Mouse (Mus musculus): ENCODE results near the gene Snapc5. TPM values are rescaled to one million over a fixed set of nuclear protein-coding genes. Genes with fewer than 3 reads are reported as not detected.

Gene Snapc5
- polyA plus RNA-seq (2014; fragmentation: Illumina TruSeq; extraction: RNeasy Lipid Tissue Mini Kit (QIAGEN cat#74804); ENCODE audit: low read depth, low replicate concordance), result 35.8 TPM

GRCm38 (mm10) chr9:64178974-64179646 is at the start of gene Snapc5:
Gene Snapc5, plus strand, starts transcription at chr9:64179274.

GRCm38 (mm10) chr9:64172816-64173665 is 6.0 kb upstream of the Snapc5 start, which contains the start of the genes Zwilch and Rpl4:
Gene Zwilch, minus strand, starts transcription at chr9:64173104.
Gene Rpl4, plus strand, starts transcription at chr9:64173375.

Other genes starting within 250 kb of the Snapc5 start
- 8.6 TPM for gene Smad6, start 157.2 kb upstream of the Snapc5 start, polyA plus RNA-seq (2014; fragmentation: Illumina TruSeq; extraction: RNeasy Lipid Tissue Mini Kit (QIAGEN cat#74804); ENCODE audit: low read depth, low replicate concordance)
- not detected for gene Lctl, start 62.1 kb upstream of the Snapc5 start, polyA plus RNA-seq (2014; fragmentation: Illumina TruSeq; extraction: RNeasy Lipid Tissue Mini Kit (QIAGEN cat#74804); ENCODE audit: low read depth, low replicate concordance)
- 0.55 TPM for gene Zwilch, start 6.2 kb upstream of the Snapc5 start, polyA plus RNA-seq (2014; fragmentation: Illumina TruSeq; extraction: RNeasy Lipid Tissue Mini Kit (QIAGEN cat#74804); ENCODE audit: low read depth, low replicate concordance)
- 652 TPM for gene Rpl4, start 5.9 kb upstream of the Snapc5 start, polyA plus RNA-seq (2014; fragmentation: Illumina TruSeq; extraction: RNeasy Lipid Tissue Mini Kit (QIAGEN cat#74804); ENCODE audit: low read depth, low replicate concordance)
- gene Uchl4, start 55.9 kb downstream of the Snapc5 start, polyA plus RNA-seq (2014; fragmentation: Illumina TruSeq; extraction: RNeasy Lipid Tissue Mini Kit (QIAGEN cat#74804); ENCODE audit: low read depth, low replicate concordance), result not detected
- gene Map2k1, start 74.4 kb downstream of the Snapc5 start, polyA plus RNA-seq (2014; fragmentation: Illumina TruSeq; extraction: RNeasy Lipid Tissue Mini Kit (QIAGEN cat#74804); ENCODE audit: low read depth, low replicate concordance), result 44.1 TPM
- gene Tipin, start 102.3 kb downstream of the Snapc5 start, polyA plus RNA-seq (2014; fragmentation: Illumina TruSeq; extraction: RNeasy Lipid Tissue Mini Kit (QIAGEN cat#74804); ENCODE audit: low read depth, low replicate concordance), result 18.1 TPM
- gene Dis3l, start 162.0 kb downstream of the Snapc5 start, polyA plus RNA-seq (2014; fragmentation: Illumina TruSeq; extraction: RNeasy Lipid Tissue Mini Kit (QIAGEN cat#74804); ENCODE audit: low read depth, low replicate concordance), result 30.0 TPM
- gene Megf11, start 206.4 kb downstream of the Snapc5 start, polyA plus RNA-seq (2014; fragmentation: Illumina TruSeq; extraction: RNeasy Lipid Tissue Mini Kit (QIAGEN cat#74804); ENCODE audit: low read depth, low replicate concordance), result not detected